Mouse (Mus musculus) limb, embryonic 13.5 days (tissue): ENCODE data around the gene Apom. TPM values are rescaled to one million over a fixed set of nuclear protein-coding genes. Genes with fewer than 3 reads are reported as not detected.
A peak's percentile ranks its signal among the peaks of the same experiment; 100 is the strongest.

Experiments used
- ATAC-seq: fragments of 200-750 bp; cut with Nextera tagmentation; 2 replicates; pipeline ENCODE4 v1.8.0; 2017; ENCODE audit warnings: low read depth, moderate number of reproducible peaks, moderate TSS enrichment; ENCODE audit not compliant: low FRiP score
- H3K27ac ChIP-seq: fragments of 300-500 bp; sonication (generic); 2 replicates; pipeline ENCODE4 v1.5.1; 2015; ENCODE audit warnings: inconsistent platforms, mild to moderate bottlenecking, moderate library complexity
- H3K27me3 ChIP-seq: fragments of 300-500 bp; sonication (generic); 2 replicates; pipeline ENCODE4 v1.6.1; 2015; ENCODE audit warnings: mild to moderate bottlenecking, inconsistent platforms
- H3K36me3 ChIP-seq: fragments of 300-500 bp; sonication (generic); 2 replicates; pipeline ENCODE4 v1.6.1; 2015; ENCODE audit warnings: inconsistent platforms, mild to moderate bottlenecking, moderate library complexity
- H3K4me1 ChIP-seq: fragments of 300-500 bp; sonication (generic); 2 replicates; pipeline ENCODE4 v1.6.1; 2015; ENCODE audit warnings: inconsistent platforms
- H3K4me2 ChIP-seq: fragments of 300-500 bp; sonication (generic); replicated peaks from 2 replicates; pipeline ENCODE4 v1.6.1; 2015; ENCODE audit warnings: inconsistent platforms, mild to moderate bottlenecking, moderate library complexity
- H3K4me3 ChIP-seq: fragments of 300-500 bp; sonication (generic); 2 replicates; pipeline ENCODE4 v1.5.1; 2015; ENCODE audit warnings: moderate library complexity, mild to moderate bottlenecking, inconsistent platforms
- H3K9ac ChIP-seq: fragments of 300-500 bp; sonication (generic); 2 replicates; pipeline ENCODE4 v1.6.1; 2015; ENCODE audit warnings: mild to moderate bottlenecking, inconsistent platforms
- H3K9me3 ChIP-seq: fragments of 300-500 bp; sonication (generic); 2 replicates; pipeline ENCODE4 v1.6.1; 2016; ENCODE audit warnings: inconsistent platforms
- WGBS: fragments of 180-500 bp; shearing (Covaris S2); methylation state at CpG from one replicate; pipeline ENCODE4 v1.1.7; 2015; 5-methylcytosine and 5-hydroxymethylcytosine counted together
- polyA plus RNA-seq: library from polyadenylated mRNA; unstranded; fragments of >200 nt; fragmentation: Nextera tagmentation; extraction: Ambion mirVana; gene quantifications from 2 replicates; pipeline ENCODE4 v1.2.1, GENCODE M21; 2015

Apom gene
- polyA plus RNA-seq, 1 experiment from 2014 or later: not detected

GRCm38 (mm10) chr17:35121871-35122303 is 10.0 kb downstream of the Apom start, which contains the start of gene Csnk2b:
Gene Csnk2b (minus strand): TSS chr17:35122053.
- peak within 1 kb of the TSS; percentile 92 for H3K4me2 ChIP-seq
- H3K27ac ChIP-seq: peak within 1 kb of the TSS; percentile 94
- peaks cover 37% of the 10 kb centered on the region for H3K36me3 ChIP-seq
- no peak for ATAC-seq
- peak within 1 kb of the TSS; percentile 93 for H3K4me3 ChIP-seq
- H3K4me1 ChIP-seq: peaks cover 32% of the 10 kb centered on the region
- no peaks in the 10 kb centered on the region for H3K9me3 ChIP-seq
- no peaks in the 10 kb centered on the region for H3K27me3 ChIP-seq
- WGBS: 0% methylated on average over 19 of the region's 19 CpGs
- H3K9ac ChIP-seq: peak within 1 kb of the TSS; percentile 98

DNA sequence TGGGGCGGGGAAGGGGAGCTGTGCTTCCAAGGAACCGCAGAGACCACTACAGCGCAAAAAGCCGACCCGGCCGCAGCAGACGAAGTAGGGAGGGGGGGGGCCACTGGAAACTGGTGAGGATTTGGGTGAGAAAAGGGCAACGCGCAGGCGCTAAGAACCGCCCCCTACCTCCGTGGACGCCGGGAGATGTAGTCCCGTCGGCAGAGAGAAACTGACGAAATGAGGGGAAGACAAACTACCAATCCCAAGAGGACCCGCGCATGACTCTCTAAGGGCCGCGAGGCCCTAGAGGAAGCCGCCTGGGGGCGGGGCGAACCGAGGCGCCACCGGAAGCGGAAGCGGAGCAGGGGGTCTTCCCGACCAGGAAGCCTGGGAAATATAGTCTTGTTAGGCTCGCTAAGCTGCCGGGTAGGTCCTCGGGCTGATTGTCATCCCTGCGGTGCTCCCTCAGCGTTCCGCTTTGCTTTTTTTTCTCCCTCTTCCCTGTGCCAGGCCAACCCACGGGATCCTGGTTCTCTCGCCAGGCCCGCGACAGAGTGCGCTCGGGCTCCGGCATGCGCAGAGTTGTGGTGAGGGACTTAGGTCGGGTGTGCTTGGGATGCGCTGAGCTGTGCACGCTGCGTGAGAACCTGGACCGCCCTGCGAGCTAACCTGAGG is 10.6 kb downstream of the Apom start, which contains the start of gene Gpank1:
Gene Gpank1 (plus strand): TSS at position 313 of the 657 bp plus-strand sequence.
- peak within 1 kb of the TSS; percentile 94 for H3K27ac ChIP-seq
- no peaks in the 10 kb centered on the region for H3K9me3 ChIP-seq
- H3K4me2 ChIP-seq: peak within 1 kb of the TSS; percentile 92
- under 1% methylated on average over 45 of the region's 50 CpGs for WGBS
- H3K36me3 ChIP-seq: peaks cover 42% of the 10 kb centered on the region
- H3K27me3 ChIP-seq: no peaks in the 10 kb centered on the region
- H3K4me1 ChIP-seq: peaks cover 28% of the 10 kb centered on the region
- H3K9ac ChIP-seq: peak within 1 kb of the TSS; percentile 98
- ATAC-seq: peak; percentile 96
- H3K4me3 ChIP-seq: peak within 1 kb of the TSS; percentile 93

DNA sequence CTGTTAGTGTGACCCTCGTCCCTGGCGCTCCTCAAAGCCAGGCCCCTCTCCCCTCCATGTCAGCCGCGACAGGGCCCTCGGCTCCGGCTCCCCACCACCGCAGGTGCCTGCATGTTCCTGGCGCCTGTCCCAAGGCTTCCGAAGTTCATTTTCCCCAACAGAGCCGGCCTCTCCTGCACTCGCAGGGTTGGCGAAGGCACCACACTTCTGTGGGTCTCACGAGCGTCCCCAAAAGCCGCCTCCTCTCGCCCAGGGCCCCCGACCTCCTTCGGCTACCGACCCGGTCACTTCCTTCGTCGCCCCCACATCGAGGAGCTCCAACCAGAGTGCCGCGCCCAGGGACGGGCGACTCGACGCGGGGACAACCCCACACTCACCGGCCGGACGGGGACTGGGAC is 11.1 kb downstream of the Apom start:
- peaks cover 47% of the 10 kb centered on the region for H3K36me3 ChIP-seq
- H3K4me2 ChIP-seq: peak overlapping the region; percentile 92
- H3K9me3 ChIP-seq: no peaks in the 10 kb centered on the region
- peak overlapping the region; percentile 98 for H3K9ac ChIP-seq
- H3K4me1 ChIP-seq: peaks cover 28% of the 10 kb centered on the region
- WGBS: under 1% methylated on average over 33 of the region's 33 CpGs
- H3K4me3 ChIP-seq: peak overlapping the region; percentile 93
- peak overlapping the region; percentile 74 for H3K27ac ChIP-seq
- no peaks in the 10 kb centered on the region for H3K27me3 ChIP-seq
- ATAC-seq: no peak

DNA sequence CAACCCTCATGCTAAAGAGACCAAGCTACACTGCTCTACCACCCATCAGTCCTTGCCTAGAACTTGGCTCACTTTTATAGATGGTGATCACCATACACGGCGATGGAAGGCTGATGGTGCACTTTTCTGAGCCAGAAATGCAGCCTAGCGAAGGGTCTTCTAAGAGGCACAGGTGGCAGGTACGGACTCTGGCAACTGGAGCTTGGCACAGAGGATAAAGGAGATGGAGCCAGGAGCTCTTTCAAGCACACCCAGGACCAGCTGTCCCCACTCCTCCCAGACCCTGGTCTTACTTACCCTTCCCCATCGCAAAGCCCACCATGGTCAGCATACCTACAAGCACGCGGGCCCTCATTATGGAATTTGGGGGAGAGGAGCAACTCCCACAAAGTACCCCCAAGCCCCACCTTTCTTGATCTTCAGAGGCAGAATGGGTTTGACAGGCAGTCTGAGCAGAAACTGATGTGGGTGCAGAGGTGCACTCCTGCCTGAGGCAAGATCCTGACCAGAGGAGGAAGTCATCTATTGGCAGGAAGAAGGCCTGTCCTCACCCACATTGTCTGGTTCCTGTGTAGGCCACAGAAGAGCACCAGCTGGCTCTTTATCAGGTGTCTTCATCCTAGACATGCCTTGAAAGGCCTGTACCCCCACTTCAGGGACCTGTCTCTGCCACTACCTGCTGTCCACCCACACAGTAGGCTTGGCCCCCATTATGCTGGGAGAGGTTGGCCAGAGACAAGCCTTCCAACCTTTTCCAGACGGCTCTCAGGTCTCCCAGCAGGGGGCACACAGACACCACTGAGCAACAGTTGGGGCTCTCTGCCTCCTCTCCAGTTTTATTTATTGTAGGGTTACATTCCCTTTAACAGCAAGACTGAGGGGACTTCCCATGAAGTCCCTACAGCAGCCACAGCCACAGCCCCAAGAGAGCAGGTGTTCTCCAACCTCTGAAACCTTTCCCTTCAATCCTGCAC is 16.5 kb downstream of the Apom start, which contains the start of gene Ly6g5b:
Gene Ly6g5b (minus strand): TSS at position 383 of the 974 bp plus-strand sequence.
- H3K4me2 ChIP-seq: no peak within 1 kb of the TSS

DNA sequence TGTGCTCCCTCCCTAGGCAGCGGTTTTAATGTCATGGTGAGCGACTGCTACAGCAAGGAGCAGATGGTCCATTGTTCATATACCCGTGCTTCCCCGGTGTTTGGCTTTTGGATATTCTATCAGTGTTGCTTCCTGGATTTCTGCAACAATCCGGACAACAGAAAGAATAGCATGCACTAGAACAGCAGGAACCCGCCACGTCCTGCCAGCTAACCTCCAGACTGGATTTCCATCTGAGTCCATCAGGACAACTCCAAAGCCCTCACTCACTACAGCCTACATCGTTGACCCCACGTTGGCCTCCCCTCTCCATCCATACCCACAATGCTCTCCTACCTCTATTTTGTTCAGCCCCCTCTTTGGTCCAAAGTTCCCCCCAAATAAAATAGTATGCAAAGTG is 20.1 kb downstream of the Apom start:
- 80% methylated on average over 9 of the region's 9 CpGs for whole genome bisulfite sequencing
- Histone ChIP-seq H3K4me1 (no peaks in the 10 kb centered on the region), H3K27ac (no peak overlapping the region), H3K4me3 (no peak overlapping the region), H3K9ac (no peak overlapping the region), H3K36me3 (peaks cover 25% of the 10 kb centered on the region), H3K9me3 (no peaks in the 10 kb centered on the region), H3K4me2 (no peak overlapping the region), H3K27me3 (no peaks in the 10 kb centered on the region)
- ATAC-seq: no peak

More for the DNA sequence above, 16.5 kb downstream of the Apom start, which contains the start of gene Ly6g5b:
- no peaks in the 10 kb centered on the region for H3K27me3 ChIP-seq
- H3K4me3 ChIP-seq: no peak within 1 kb of the TSS
- no peak within 1 kb of the TSS for H3K27ac ChIP-seq
- 81% methylated on average over 8 of the region's 8 CpGs for WGBS
- peaks cover 9% of the 10 kb centered on the region for H3K4me1 ChIP-seq
- no peak within 1 kb of the TSS for H3K9ac ChIP-seq
- no peaks in the 10 kb centered on the region for H3K9me3 ChIP-seq
- no peak for ATAC-seq
- H3K36me3 ChIP-seq: peaks cover 47% of the 10 kb centered on the region

DNA sequence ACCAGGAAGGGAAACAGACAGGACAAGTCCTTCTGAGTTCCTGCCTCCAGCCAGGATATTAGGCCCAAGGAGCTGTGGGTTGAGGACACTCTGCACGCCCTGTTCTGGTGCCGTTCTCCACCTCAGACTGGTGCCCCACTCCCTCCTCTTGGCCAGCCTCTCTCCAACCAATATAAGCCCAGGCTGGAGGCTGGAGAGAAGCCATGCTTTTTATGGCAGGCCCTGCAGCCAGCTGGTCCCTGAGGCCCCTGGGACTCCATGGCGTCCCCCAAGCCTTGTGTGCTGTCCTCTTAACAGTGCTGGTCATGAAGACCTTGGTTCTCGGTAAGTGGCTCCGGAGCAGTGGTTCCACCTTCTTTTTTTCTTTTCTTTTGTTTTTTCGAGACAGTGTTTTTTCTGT is 23.8 kb downstream of the Apom start, which contains the start of gene Ly6g5c:
Gene Ly6g5c (plus strand): TSS at position 183 of the 400 bp plus-strand sequence.
- H3K27ac ChIP-seq: no peak within 1 kb of the TSS
- 76% methylated on average over 6 of the region's 6 CpGs for WGBS
- H3K9ac ChIP-seq: no peak within 1 kb of the TSS
- no peaks in the 10 kb centered on the region for H3K9me3 ChIP-seq
- H3K4me1 ChIP-seq: no peaks in the 10 kb centered on the region; the same call in 1 of the 2 replicates
- no peak for ATAC-seq
- no peak within 1 kb of the TSS for H3K4me3 ChIP-seq
- H3K4me2 ChIP-seq: no peak within 1 kb of the TSS
- no peaks in the 10 kb centered on the region for H3K27me3 ChIP-seq
- H3K36me3 ChIP-seq: peaks cover 13% of the 10 kb centered on the region

DNA sequence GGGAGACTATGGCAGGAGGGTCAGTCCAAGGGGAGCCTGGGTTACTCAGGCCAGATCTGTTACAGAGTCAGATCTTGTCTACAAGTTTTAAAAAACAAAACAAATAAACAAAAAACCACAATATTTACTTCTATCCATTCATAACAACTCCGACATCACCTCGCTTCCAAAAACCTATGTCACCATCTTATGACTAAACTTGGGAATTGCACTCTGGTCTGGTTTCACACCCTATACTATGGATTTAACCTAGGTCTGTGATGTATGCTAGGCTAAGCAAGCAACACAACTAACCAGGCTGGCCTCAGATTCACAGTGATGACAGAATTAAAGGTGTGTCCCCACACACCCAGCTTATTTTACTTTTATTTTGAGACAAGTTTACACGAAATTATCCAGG is 25.3 kb downstream of the Apom start:
- Histone ChIP-seq H3K27ac (no peak overlapping the region), H3K27me3 (no peaks in the 10 kb centered on the region), H3K4me3 (no peak overlapping the region), H3K4me1 (no peaks in the 10 kb centered on the region; the same call in 1 of the 2 replicates), H3K9me3 (no peaks in the 10 kb centered on the region), H3K9ac (no peak overlapping the region), H3K4me2 (no peak overlapping the region), H3K36me3 (peaks cover 29% of the 10 kb centered on the region)
- no peak for ATAC-seq
- WGBS: 72% methylated on average over 3 of the region's 3 CpGs

- no peak overlapping the region; the same call in 1 of the 2 replicates for H3K9ac ChIP-seq
- H3K9me3 ChIP-seq: no peaks in the 10 kb centered on the region
- no peak for ATAC-seq
- no peaks in the 10 kb centered on the region for H3K27me3 ChIP-seq
- H3K36me3 ChIP-seq: peaks cover 35% of the 10 kb centered on the region
- 28% methylated on average over 13 of the region's 13 CpGs for WGBS
- H3K27ac ChIP-seq: no peak overlapping the region
- H3K4me3 ChIP-seq: no peak overlapping the region
- peak overlapping the region; percentile 32; the same call in 1 of the 2 replicates for H3K4me2 ChIP-seq
- no peaks in the 10 kb centered on the region; the same call in 1 of the 2 replicates for H3K4me1 ChIP-seq
Observed at GRCm38 (mm10) chr17:35105740-35106389, 26.0 kb downstream of the Apom start.

DNA sequence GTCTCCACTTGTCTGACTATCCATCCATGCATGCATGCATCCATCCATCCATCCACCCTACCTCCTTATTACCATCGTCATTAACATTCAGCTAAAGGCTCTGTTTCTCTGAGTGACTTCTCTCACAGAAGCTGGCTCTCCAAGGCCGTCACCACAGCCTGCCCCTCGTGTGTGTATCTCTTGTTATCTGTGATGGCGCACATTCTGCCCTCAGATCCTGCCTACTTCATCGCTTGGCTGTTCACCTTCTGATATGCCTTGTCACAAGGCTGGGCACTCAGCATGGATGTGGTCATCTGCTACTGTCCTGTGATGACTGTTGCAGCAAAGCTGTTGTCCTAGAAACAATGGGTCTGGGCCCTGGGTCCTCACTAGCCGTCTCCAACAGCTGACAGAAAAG is 27.1 kb downstream of the Apom start:
- 81% methylated on average over 6 of the region's 6 CpGs for WGBS
- Histone ChIP-seq H3K9me3 (no peaks in the 10 kb centered on the region), H3K36me3 (peaks cover 46% of the 10 kb centered on the region), H3K9ac (peak overlapping the region; percentile 31; the same call in 1 of the 2 replicates), H3K4me1 (no peaks in the 10 kb centered on the region; the same call in 1 of the 2 replicates), H3K27me3 (no peaks in the 10 kb centered on the region), H3K4me3 (no peak overlapping the region), H3K4me2 (no peak overlapping the region), H3K27ac (no peak overlapping the region; the same call in 1 of the 2 replicates)
- no peak for ATAC-seq

GRCm38 (mm10) chr17:35104079-35104478 is 27.8 kb downstream of the Apom start:
- Histone ChIP-seq H3K9me3 (no peaks in the 10 kb centered on the region), H3K27me3 (no peaks in the 10 kb centered on the region), H3K4me3 (no peak overlapping the region), H3K4me1 (no peaks in the 10 kb centered on the region; the same call in 1 of the 2 replicates), H3K27ac (no peak overlapping the region), H3K9ac (no peak overlapping the region), H3K36me3 (peaks cover 53% of the 10 kb centered on the region), H3K4me2 (no peak overlapping the region)
- 89% methylated on average over 7 of the region's 7 CpGs for WGBS
- ATAC-seq: no peak

DNA sequence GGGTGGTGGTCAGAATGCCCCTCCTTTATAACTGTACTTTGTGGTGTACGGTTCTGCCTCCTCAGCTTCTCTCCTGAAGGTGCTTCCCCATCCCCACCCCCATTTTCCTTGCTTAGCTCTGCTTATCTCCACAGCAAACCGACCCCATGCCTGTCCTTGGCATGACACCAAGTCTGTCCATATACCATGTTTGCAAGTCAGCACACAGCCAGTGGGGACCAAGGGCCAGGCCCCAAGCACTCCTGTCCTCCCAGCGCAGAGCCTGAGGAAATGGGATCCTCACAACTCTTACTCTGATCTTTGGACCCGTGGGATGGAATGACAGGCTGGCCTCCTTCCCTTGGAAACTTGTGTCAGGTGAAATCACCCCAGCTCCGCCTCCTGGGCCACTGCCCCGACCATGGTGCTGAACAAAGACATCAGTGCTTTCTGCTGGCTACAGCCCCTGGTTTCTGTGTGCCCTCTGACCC is 28.6 kb downstream of the Apom start:
- ATAC-seq: no peak
- H3K9me3 ChIP-seq: no peaks in the 10 kb centered on the region
- no peak overlapping the region for H3K27ac ChIP-seq
- H3K27me3 ChIP-seq: no peaks in the 10 kb centered on the region
- 74% methylated on average over 6 of the region's 6 CpGs for WGBS
- H3K36me3 ChIP-seq: peaks cover 61% of the 10 kb centered on the region
- no peak overlapping the region for H3K9ac ChIP-seq
- no peak overlapping the region for H3K4me3 ChIP-seq
- no peaks in the 10 kb centered on the region; the same call in 1 of the 2 replicates for H3K4me1 ChIP-seq
- no peak overlapping the region for H3K4me2 ChIP-seq
